Mouse (Mus musculus) liver, adult 2 months (tissue): ENCODE data around the gene Serinc5.

ENCODE experiments used
- CTCF ChIP-seq: fragments of 200-500 bp; IDR thresholded peaks from 2 replicates; pipeline ENCODE4 v1.5.1; 2011; ENCODE audit warnings: low read depth, low read length, control low read depth
- POLR2A ChIP-seq: fragments of 200-500 bp; IDR thresholded peaks from 2 replicates; pipeline ENCODE4 v1.6.1; 2011; ENCODE audit warnings: low read length, control low read depth; ENCODE audit not compliant: insufficient read depth; ENCODE audit errors: extremely low read depth

DNA sequence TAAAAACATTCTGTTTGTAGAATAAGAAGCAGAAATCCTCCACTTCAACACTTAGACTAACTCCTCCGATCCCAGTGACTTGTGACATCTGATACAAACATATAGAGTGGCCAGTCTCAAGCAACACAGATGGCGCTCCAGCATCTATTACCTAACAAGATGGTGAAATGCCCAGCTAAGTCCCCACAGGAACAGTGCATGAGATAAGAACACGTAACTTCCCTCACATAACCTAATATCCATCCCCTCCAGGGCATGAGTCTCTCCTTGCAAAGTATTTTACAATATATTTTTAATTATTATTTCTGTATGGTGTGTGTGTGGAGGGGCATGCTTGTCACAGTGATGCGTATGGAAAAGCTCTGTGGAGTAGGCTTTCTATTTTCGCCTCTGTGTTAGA is 15.8 kb downstream of the Serinc5 start:
- no peak for TF ChIP-seq CTCF
- no peak for TF ChIP-seq POLR2A
